Mouse (Mus musculus): ENCODE results near the gene Ift22. TPM values are rescaled to one million over a fixed set of nuclear protein-coding genes. Genes with fewer than 3 reads are reported as not detected.

Gene Ift22
- polyA plus RNA-seq, 1 experiment from 2014 or later = 80.7 TPM

Other genes with a start within 250 kb of the Ift22 start
- not detected in 2 replicates for gene Myl10, start 215.0 kb upstream of the Ift22 start, polyA plus RNA-seq (2014; fragmentation: Nextera tagmentation; extraction: Ambion mirVana)
- 68.2 and 69.0 TPM in 2 replicates for gene Col26a1, start 24.9 kb upstream of the Ift22 start, polyA plus RNA-seq (2014; fragmentation: Nextera tagmentation; extraction: Ambion mirVana)
- gene Fis1, start 45.1 kb downstream of the Ift22 start, polyA plus RNA-seq (2014; fragmentation: Nextera tagmentation; extraction: Ambion mirVana) = 283 and 299 TPM in 2 replicates
- gene Cldn15, start 58.5 kb downstream of the Ift22 start, polyA plus RNA-seq (2014; fragmentation: Nextera tagmentation; extraction: Ambion mirVana) = 0.08 TPM in 1 of 2 replicates, not detected in the other
- 26.4 and 32.6 TPM in 2 replicates for gene Plod3, start 78.9 kb downstream of the Ift22 start, polyA plus RNA-seq (2014; fragmentation: Nextera tagmentation; extraction: Ambion mirVana)
- 104 and 114 TPM in 2 replicates for gene Znhit1, start 79.9 kb downstream of the Ift22 start, polyA plus RNA-seq (2014; fragmentation: Nextera tagmentation; extraction: Ambion mirVana)
- gene Vgf, start 118.2 kb downstream of the Ift22 start, polyA plus RNA-seq (2014; fragmentation: Nextera tagmentation; extraction: Ambion mirVana) = not detected in 2 replicates
- 135 and 145 TPM in 2 replicates for gene Ap1s1, start 138.0 kb downstream of the Ift22 start, polyA plus RNA-seq (2014; fragmentation: Nextera tagmentation; extraction: Ambion mirVana)
- gene Serpine1, start 164.1 kb downstream of the Ift22 start, polyA plus RNA-seq (2014; fragmentation: Nextera tagmentation; extraction: Ambion mirVana) = 0.16 and 0.52 TPM in 2 replicates
- gene Trim56, start 208.1 kb downstream of the Ift22 start, polyA plus RNA-seq (2014; fragmentation: Nextera tagmentation; extraction: Ambion mirVana) = 8.2 and 9.1 TPM in 2 replicates
- gene Muc3, start 241.2 kb downstream of the Ift22 start, polyA plus RNA-seq (2014; fragmentation: Nextera tagmentation; extraction: Ambion mirVana) = not detected in 2 replicates

Measured in limb, embryonic 11.5 days (tissue).